Mouse (Mus musculus): ENCODE results near the gene Zfp408.

- no peak for TF ChIP-seq POLR2A (IDR thresholded peaks at IDR 0.05; ENCODE audit: low read depth, low read length)
- no peak for TF ChIP-seq CTCF (conservative IDR thresholded peaks at IDR 0.05; ENCODE audit: insufficient read depth, insufficient read length, low read depth, low read length)
Measured at GRCm38 (mm10) chr2:91634841-91635240, 14.8 kb downstream of the Zfp408 start.
